Mouse (Mus musculus) heart, postnatal 0 days (tissue): ENCODE results near the gene Kynu. TPM values are rescaled to one million over a fixed set of nuclear protein-coding genes. Genes with fewer than 3 reads are reported as not detected.

Experiments used
- ATAC-seq: fragments of 200-750 bp; cut with Nextera tagmentation; 2 replicates; pipeline ENCODE4 v1.8.0; 2017; ENCODE audit warnings: low read depth, moderate number of reproducible peaks, moderate library complexity; ENCODE audit not compliant: insufficient read depth
- DNase-seq: peaks from one replicate; pipeline ENCODE4 v3.0.0-alpha.2; 2016; ENCODE audit warnings: low spot score
- H3K27ac ChIP-seq: fragments of 300-500 bp; sonication (generic); 2 replicates; pipeline ENCODE4 v1.5.1; 2014; ENCODE audit warnings: low read depth, mild to moderate bottlenecking
- H3K27me3 ChIP-seq: fragments of 300-500 bp; sonication (generic); 2 replicates; pipeline ENCODE4 v1.6.1; 2014; ENCODE audit warnings: low read length, mixed read lengths; ENCODE audit not compliant: control insufficient read depth, insufficient read depth
- H3K36me3 ChIP-seq: fragments of 300-500 bp; sonication (generic); replicated peaks from 2 replicates; pipeline ENCODE4 v1.6.1; 2014; ENCODE audit warnings: low read length, mixed read lengths; ENCODE audit not compliant: control insufficient read depth, insufficient read depth
- H3K4me1 ChIP-seq: fragments of 300-500 bp; sonication (generic); 2 replicates; pipeline ENCODE4 v1.6.1; 2014; ENCODE audit warnings: antibody characterized with exemption; ENCODE audit not compliant: control insufficient read depth, insufficient read depth
- H3K4me2 ChIP-seq: fragments of 300-500 bp; sonication (generic); 2 replicates; pipeline ENCODE4 v1.6.1; 2014; ENCODE audit warnings: low read depth, mild to moderate bottlenecking, low read length, moderate library complexity
- H3K4me3 ChIP-seq: fragments of 300-500 bp; sonication (generic); 2 replicates; pipeline ENCODE4 v1.5.1; 2014; ENCODE audit warnings: low read depth, low read length
- H3K9ac ChIP-seq: fragments of 300-500 bp; sonication (generic); replicated peaks from 2 replicates; pipeline ENCODE4 v1.6.1; 2014; ENCODE audit warnings: low read depth, low read length, mixed read lengths
- H3K9me3 ChIP-seq: fragments of 300-500 bp; sonication (generic); replicated peaks from 2 replicates; pipeline ENCODE4 v1.6.1; 2016; ENCODE audit warnings: low read length; ENCODE audit not compliant: control insufficient read depth
- CTCF ChIP-seq: IDR thresholded peaks from 2 replicates; pipeline ENCODE4 v1.5.1; 2016; ENCODE audit warnings: antibody characterized with exemption, control low read depth, low read depth
- EP300 ChIP-seq: IDR thresholded peaks from 2 replicates; pipeline ENCODE4 v1.6.1; 2016; ENCODE audit warnings: antibody characterized with exemption, low read depth
- WGBS: fragments of 180-500 bp; shearing (Covaris S2); extraction: QIAGEN DNeasy Blood & Tissue Kit; methylation state at CpG from one replicate; pipeline ENCODE4 v1.1.7; 2014; 5-methylcytosine and 5-hydroxymethylcytosine counted together
- polyA plus RNA-seq: library from polyadenylated mRNA; unstranded; fragments of >200 nt; fragmentation: Nextera tagmentation; extraction: Ambion mirVana; gene quantifications from 2 replicates; pipeline ENCODE4 v1.2.1, GENCODE M21; 2015
- total RNA-seq: library from RNA; depleted of rRNA; stranded (reverse); fragments of >200 nt; gene quantifications from 2 replicates; pipeline ENCODE4 v1.2.3, GENCODE M21; 2014; ENCODE audit warnings: low replicate concordance

Kynu gene
- total and polyA plus RNA-seq, 2 experiments from 2014 or later: not detected

- no peaks in the 10 kb centered on the region for H3K4me1 ChIP-seq
- no peak overlapping the region for H3K9ac ChIP-seq
- 83% methylated on average over 9 of the region's 9 CpGs for WGBS
- no peak overlapping the region for H3K4me3 ChIP-seq
- TF ChIP-seq CTCF: no peak
- no peak for TF ChIP-seq EP300
- no peaks in the 10 kb centered on the region for H3K9me3 ChIP-seq
- no peak overlapping the region for H3K4me2 ChIP-seq
- H3K27ac ChIP-seq: no peak overlapping the region
- DNase-seq: no peak
- ATAC-seq: no peak
- no peaks in the 10 kb centered on the region for H3K36me3 ChIP-seq
- no peaks in the 10 kb centered on the region for H3K27me3 ChIP-seq
Measured at GRCm38 (mm10) chr2:43562779-43563178, 7.7 kb downstream of the Kynu start.

- Histone ChIP-seq H3K27ac (no peak overlapping the region), H3K27me3 (no peaks in the 10 kb centered on the region), H3K4me1 (no peaks in the 10 kb centered on the region), H3K36me3 (no peaks in the 10 kb centered on the region), H3K9ac (no peak overlapping the region), H3K9me3 (no peaks in the 10 kb centered on the region), H3K4me2 (no peak overlapping the region), H3K4me3 (no peak overlapping the region)
- ATAC-seq: no peak
- TF ChIP-seq EP300 (no peak), CTCF (no peak)
- no peak for DNase-seq
- 77% methylated on average over 1 of the region's 1 CpGs for WGBS
Measured at GRCm38 (mm10) chr2:43568406-43568805, 13.3 kb downstream of the Kynu start.

GRCm38 (mm10) chr2:43573526-43573925 is 18.4 kb downstream of the Kynu start:
- 84% methylated on average over 1 of the region's 1 CpGs for WGBS
- H3K27ac ChIP-seq: no peak overlapping the region
- H3K36me3 ChIP-seq: no peaks in the 10 kb centered on the region
- ATAC-seq (no peak), DNase-seq (no peak)
- no peaks in the 10 kb centered on the region for H3K9me3 ChIP-seq
- TF ChIP-seq CTCF: no peak
- TF ChIP-seq EP300: no peak
- H3K4me1 ChIP-seq: no peaks in the 10 kb centered on the region
- H3K4me2 ChIP-seq: no peak overlapping the region
- H3K9ac ChIP-seq: no peak overlapping the region
- no peak overlapping the region for H3K4me3 ChIP-seq
- no peaks in the 10 kb centered on the region for H3K27me3 ChIP-seq

- no peaks in the 10 kb centered on the region for H3K9me3 ChIP-seq
- DNase-seq: no peak
- H3K4me1 ChIP-seq: no peaks in the 10 kb centered on the region
- no peak overlapping the region for H3K4me2 ChIP-seq
- no peak overlapping the region for H3K9ac ChIP-seq
- H3K4me3 ChIP-seq: no peak overlapping the region
- H3K27me3 ChIP-seq: no peaks in the 10 kb centered on the region
- ATAC-seq: no peak
- WGBS: 74% methylated on average over 8 of the region's 8 CpGs
- H3K27ac ChIP-seq: no peak overlapping the region
- TF ChIP-seq EP300: no peak
- TF ChIP-seq CTCF: no peak
- H3K36me3 ChIP-seq: no peaks in the 10 kb centered on the region
Measured at GRCm38 (mm10) chr2:43583243-43583812, 28.2 kb downstream of the Kynu start.

GRCm38 (mm10) chr2:43585508-43585907 is 30.4 kb downstream of the Kynu start:
- 58% methylated on average over 3 of the region's 3 CpGs for WGBS
- H3K4me3 ChIP-seq: no peak overlapping the region
- H3K9ac ChIP-seq: no peak overlapping the region

GRCm38 (mm10) chr2:43587832-43588231 is 32.7 kb downstream of the Kynu start:
- Histone ChIP-seq H3K4me2 (no peak overlapping the region), H3K9ac (no peak overlapping the region), H3K9me3 (no peaks in the 10 kb centered on the region), H3K27ac (no peak overlapping the region), H3K4me3 (no peak overlapping the region), H3K27me3 (no peaks in the 10 kb centered on the region), H3K4me1 (no peaks in the 10 kb centered on the region), H3K36me3 (no peaks in the 10 kb centered on the region)
- DNase-seq (no peak), ATAC-seq (no peak)
- WGBS: 48% methylated on average over 2 of the region's 2 CpGs
- no peak for TF ChIP-seq EP300
- no peak for TF ChIP-seq CTCF

More at GRCm38 (mm10) chr2:43585508-43585907, 30.4 kb downstream of the Kynu start:
- no peaks in the 10 kb centered on the region for H3K9me3 ChIP-seq
- DNase-seq (no peak), ATAC-seq (no peak)
- H3K36me3 ChIP-seq: no peaks in the 10 kb centered on the region
- no peaks in the 10 kb centered on the region for H3K4me1 ChIP-seq
- no peak overlapping the region for H3K27ac ChIP-seq
- no peak for TF ChIP-seq EP300
- TF ChIP-seq CTCF: no peak
- H3K27me3 ChIP-seq: no peaks in the 10 kb centered on the region
- H3K4me2 ChIP-seq: no peak overlapping the region
